Mouse (Mus musculus) ES-E14 (cell line): ENCODE data around the gene Uba5. TPM values are rescaled to one million over a fixed set of nuclear protein-coding genes. Genes with fewer than 3 reads are reported as not detected.

Experiments
- DNase-seq: peaks from one replicate; pipeline ENCODE4 v3.0.0-alpha.2; 2013; ENCODE audit warnings: low read depth, low spot score
- H3K27ac ChIP-seq: 2 replicates; pipeline ENCODE4 v1.5.1; 2012; ENCODE audit warnings: low read depth, mild to moderate bottlenecking, low read length, moderate library complexity, mixed read lengths; ENCODE audit not compliant: poor library complexity, insufficient read depth, severe bottlenecking
- H3K36me3 ChIP-seq: 2 replicates; pipeline ENCODE4 v1.6.1; 2012; ENCODE audit warnings: mild to moderate bottlenecking, low read length, moderate library complexity, mixed read lengths; ENCODE audit not compliant: control insufficient read depth, poor library complexity, insufficient read depth, severe bottlenecking
- H3K4me1 ChIP-seq, 2 experiments: fragments of 150-350 bp in 1 of 2; sonication (generic) in 1 of 2; 2 replicates each; pipeline ENCODE4 v1.6.1; 2012; ENCODE audit warnings: low read length in 2 of 2, mild to moderate bottlenecking in 1 of 2, mixed read lengths in 1 of 2; ENCODE audit not compliant: control insufficient read depth in 2 of 2, insufficient read depth in 2 of 2, poor library complexity in 1 of 2
- H3K4me3 ChIP-seq, 2 experiments: fragments of 150-350 bp in 1 of 2; sonication (generic) in 1 of 2; 2 replicates each; pipeline ENCODE4 v1.5.1; 2012; ENCODE audit warnings: low read length in 2 of 2, low read depth in 1 of 2, mild to moderate bottlenecking in 1 of 2, mixed read lengths in 1 of 2; ENCODE audit not compliant: insufficient read depth in 1 of 2, poor library complexity in 1 of 2, severe bottlenecking in 1 of 2
- H3K9ac ChIP-seq: 2 replicates; pipeline ENCODE4 v1.6.1; 2012; ENCODE audit warnings: low read depth, mild to moderate bottlenecking, low read length, mixed read lengths; ENCODE audit not compliant: poor library complexity, insufficient read depth, severe bottlenecking
- H3K9me3 ChIP-seq: fragments of 150-350 bp; sonication (generic); 2 replicates; pipeline ENCODE4 v1.6.1; 2012; ENCODE audit warnings: low read depth, mild to moderate bottlenecking, low read length; ENCODE audit not compliant: control insufficient read depth, insufficient read depth
- CHD2 ChIP-seq: IDR thresholded peaks from 2 replicates; pipeline ENCODE4 v1.6.1; 2014; ENCODE audit warnings: mild to moderate bottlenecking, low read depth, low read length, inconsistent platforms
- HCFC1 ChIP-seq: IDR thresholded peaks from 2 replicates; pipeline ENCODE4 v1.6.1; 2012; ENCODE audit warnings: low read length, inconsistent platforms, borderline replicate concordance; ENCODE audit not compliant: insufficient read depth
- MAFK ChIP-seq: IDR thresholded peaks from 2 replicates; pipeline ENCODE4 v1.6.1; 2014; ENCODE audit warnings: mild to moderate bottlenecking, low read depth, low read length, inconsistent platforms; ENCODE audit not compliant: insufficient read depth
- ZC3H11A ChIP-seq: IDR thresholded peaks from 2 replicates; pipeline ENCODE4 v1.6.1; 2012; ENCODE audit warnings: low read depth, mild to moderate bottlenecking, inconsistent platforms, low read length, borderline replicate concordance
- ZNF384 ChIP-seq: IDR thresholded peaks from 2 replicates; pipeline ENCODE4 v1.6.1; 2012; ENCODE audit warnings: low read depth, low read length, inconsistent platforms
- in situ Hi-C, 2 experiments: fragments of 600-800 bp; cut with MboI; formaldehyde crosslinking; loops; one replicate each; pipeline ENCODE4 v1.15.1; 2025; ENCODE audit warnings: low sequenced_read_pairs in 2 of 2, inconsistent platforms in 1 of 2; ENCODE audit not compliant: unreplicated experiment in 2 of 2
- total RNA-seq: library from RNA; depleted of rRNA; stranded (reverse); fragments of 300-350 nt; gene quantifications from 2 replicates; pipeline ENCODE4 v1.2.3, GENCODE M21; 2012; rRNA removed

The Uba5 gene
- total RNA-seq, 1 experiment: 44.7 TPM

- no peak for DNase-seq
- Histone ChIP-seq H3K27ac (no peak overlapping the region), H3K9me3 (no peaks in the 10 kb centered on the region), H3K4me3 (no peak overlapping the region), H3K36me3 (no peaks in the 10 kb centered on the region; the same call in 1 of the 2 replicates), H3K9ac (no peak overlapping the region), H3K4me1 (peaks cover 0 to 2% of the 10 kb centered on the region in 2 experiments; a peak in 1 of 4 replicates)
- TF ChIP-seq MAFK: no peak
- no peak for TF ChIP-seq HCFC1
- no peak for TF ChIP-seq ZNF384
- TF ChIP-seq ZC3H11A: no peak
- in situ Hi-C loops: no loop called here
Observed at GRCm38 (mm10) chr9:104014526-104014925, 48.4 kb downstream of the Uba5 start.

GRCm38 (mm10) chr9:104002913-104003330 lies 60.0 kb downstream of the Uba5 start:
- peak; percentile 52 for DNase-seq
- H3K4me3 ChIP-seq: peak overlapping the region; percentile 81 to 86
- no peaks in the 10 kb centered on the region for H3K36me3 ChIP-seq
- peaks cover 0 to 3% of the 10 kb centered on the region in 2 experiments; a peak in 2 of 4 replicates for H3K4me1 ChIP-seq
- peak overlapping the region; percentile 64 for H3K9ac ChIP-seq
- no peaks in the 10 kb centered on the region for H3K9me3 ChIP-seq
- H3K27ac ChIP-seq: no peak overlapping the region
- in situ Hi-C loops: no loop called here
- TF ChIP-seq ZC3H11A: peak; percentile 18; the same call in 1 of the 2 replicates
- TF ChIP-seq HCFC1: no peak

GRCm38 (mm10) chr9:104001921-104002859 lies 60.7 kb downstream of the Uba5 start, which contains the start of gene Nphp3:
Nphp3 (plus strand) TSS chr9:104002544.
- Histone ChIP-seq H3K4me3 (peak within 1 kb of the TSS; percentile 86 to 100), H3K36me3 (no peaks in the 10 kb centered on the region), H3K27ac (0 out of 2 replicates have a peak within 1 kb of the TSS, but pooled peaks have one; percentile 32), H3K9me3 (no peaks in the 10 kb centered on the region), H3K4me1 (peaks cover 0 to 3% of the 10 kb centered on the region in 2 experiments; a peak in 2 of 4 replicates), H3K9ac (peak within 1 kb of the TSS; percentile 64)
- TF ChIP-seq CHD2 (no peak), ZC3H11A (no peak), MAFK (no peak), HCFC1 (no peak), ZNF384 (no peak)
- peak; percentile 100 for DNase-seq
- in situ Hi-C loops: no loop called here

- Histone ChIP-seq H3K4me1 (peaks cover 0 to 3% of the 10 kb centered on the region in 2 experiments; a peak in 2 of 4 replicates), H3K4me3 (no peak overlapping the region), H3K9me3 (no peaks in the 10 kb centered on the region), H3K9ac (no peak overlapping the region), H3K27ac (no peak overlapping the region), H3K36me3 (no peaks in the 10 kb centered on the region)
- TF ChIP-seq MAFK (no peak), HCFC1 (no peak), ZC3H11A (no peak), CHD2 (no peak), ZNF384 (no peak)
- DNase-seq: no peak
- in situ Hi-C loops: no loop called here
Observed at GRCm38 (mm10) chr9:104000601-104001000, 62.3 kb downstream of the Uba5 start.

Other genes starting within 250 kb of the Uba5 start
- gene Nphp3, start 60.6 kb downstream of the Uba5 start, total RNA-seq: 6.4 and 7.2 TPM in 2 replicates
- gene Gm28305, start 22.5 kb downstream of the Uba5 start, total RNA-seq: not detected in 2 replicates
- gene Acad11, start 243 bp upstream of the Uba5 start, total RNA-seq: 20.2 and 22.4 TPM in 2 replicates
- gene Ackr4, start 63.8 kb upstream of the Uba5 start, total RNA-seq: 1.1 and 1.3 TPM in 2 replicates
- gene Dnajc13, start 199.8 kb upstream of the Uba5 start, total RNA-seq: 72.3 and 98.1 TPM in 2 replicates